Mouse (Mus musculus) kidney, embryonic 14.5 days (tissue): ENCODE data around the gene Myo1d. TPM values are rescaled to one million over a fixed set of nuclear protein-coding genes. Genes with fewer than 3 reads are reported as not detected.

Experiments
- ATAC-seq: fragments of 200-750 bp; cut with Nextera tagmentation; 2 replicates; pipeline ENCODE4 v1.8.0; 2017; ENCODE audit warnings: moderate number of reproducible peaks, mild to moderate bottlenecking, moderate TSS enrichment, moderate library complexity; ENCODE audit not compliant: low FRiP score, low TSS enrichment
- H3K27ac ChIP-seq: fragments of 300-500 bp; sonication (generic); 2 replicates; pipeline ENCODE4 v1.5.1; 2014; ENCODE audit warnings: low read depth, mild to moderate bottlenecking, low read length, moderate library complexity, mixed read lengths
- H3K27me3 ChIP-seq: fragments of 300-500 bp; sonication (generic); 2 replicates; pipeline ENCODE4 v1.6.1; 2014; ENCODE audit warnings: mild to moderate bottlenecking, low read length; ENCODE audit not compliant: control insufficient read depth, insufficient read depth
- H3K36me3 ChIP-seq: fragments of 300-500 bp; sonication (generic); 2 replicates; pipeline ENCODE4 v1.6.1; 2014; ENCODE audit warnings: low read length, mixed read lengths; ENCODE audit not compliant: control insufficient read depth, insufficient read depth
- H3K4me1 ChIP-seq: fragments of 300-500 bp; sonication (generic); 2 replicates; pipeline ENCODE4 v1.6.1; 2014; ENCODE audit warnings: low read length, mixed read lengths; ENCODE audit not compliant: control insufficient read depth, insufficient read depth
- H3K4me2 ChIP-seq: fragments of 300-500 bp; sonication (generic); replicated peaks from 2 replicates; pipeline ENCODE4 v1.6.1; 2014; ENCODE audit warnings: low read depth, mild to moderate bottlenecking, low read length
- H3K4me3 ChIP-seq: fragments of 300-500 bp; sonication (generic); 2 replicates; pipeline ENCODE4 v1.5.1; 2014; ENCODE audit warnings: mild to moderate bottlenecking, low read length
- H3K9ac ChIP-seq: fragments of 300-500 bp; sonication (generic); 2 replicates; pipeline ENCODE4 v1.6.1; 2014; ENCODE audit warnings: low read depth, mild to moderate bottlenecking, low read length, moderate library complexity
- H3K9me3 ChIP-seq: fragments of 300-500 bp; sonication (generic); 2 replicates; pipeline ENCODE4 v1.6.1; 2016; ENCODE audit warnings: low read length; ENCODE audit not compliant: control insufficient read depth
- WGBS: fragments of 180-500 bp; shearing (Covaris S2); extraction: QIAGEN DNeasy Blood & Tissue Kit; methylation state at CpG from one replicate; pipeline ENCODE4 v1.1.7; 2014; 5-methylcytosine and 5-hydroxymethylcytosine counted together
- polyA plus RNA-seq: library from polyadenylated mRNA; unstranded; fragments of >200 nt; fragmentation: Nextera tagmentation; extraction: Ambion mirVana; gene quantifications from 2 replicates; pipeline ENCODE4 v1.2.1, GENCODE M21; 2014

Gene Myo1d
- polyA plus RNA-seq, 1 experiment from 2014 or later = 16.0 TPM

DNA sequence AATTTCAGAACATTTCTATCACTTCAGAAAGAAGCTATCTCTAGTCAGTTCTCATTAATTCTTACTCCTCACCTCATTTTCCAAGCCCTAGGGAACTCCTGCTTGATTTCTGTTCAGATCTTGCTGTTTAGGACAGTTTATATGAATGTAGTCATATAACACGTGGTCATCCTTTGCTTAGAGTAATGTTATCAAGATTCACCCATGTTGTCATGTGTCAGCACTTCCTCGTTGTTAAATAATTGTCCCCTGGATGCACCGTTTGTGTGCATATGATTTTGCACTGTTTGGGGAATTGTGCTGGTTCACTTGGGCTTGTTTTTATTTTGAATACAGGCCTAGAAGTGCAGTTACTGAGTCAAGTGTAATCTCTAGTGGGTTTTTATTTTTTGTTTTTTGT, 327.6 kb downstream of the Myo1d start:
- H3K9ac ChIP-seq = no peak overlapping the region
- ATAC-seq = no peak
- H3K9me3 ChIP-seq = no peaks in the 10 kb centered on the region
- 89% methylated on average over 3 of the region's 3 CpGs for WGBS
- H3K4me3 ChIP-seq = no peak overlapping the region
- no peaks in the 10 kb centered on the region for H3K27me3 ChIP-seq
- no peaks in the 10 kb centered on the region for H3K4me1 ChIP-seq
- no peak overlapping the region for H3K4me2 ChIP-seq
- peaks cover 49% of the 10 kb centered on the region for H3K36me3 ChIP-seq
- H3K27ac ChIP-seq = no peak overlapping the region

DNA sequence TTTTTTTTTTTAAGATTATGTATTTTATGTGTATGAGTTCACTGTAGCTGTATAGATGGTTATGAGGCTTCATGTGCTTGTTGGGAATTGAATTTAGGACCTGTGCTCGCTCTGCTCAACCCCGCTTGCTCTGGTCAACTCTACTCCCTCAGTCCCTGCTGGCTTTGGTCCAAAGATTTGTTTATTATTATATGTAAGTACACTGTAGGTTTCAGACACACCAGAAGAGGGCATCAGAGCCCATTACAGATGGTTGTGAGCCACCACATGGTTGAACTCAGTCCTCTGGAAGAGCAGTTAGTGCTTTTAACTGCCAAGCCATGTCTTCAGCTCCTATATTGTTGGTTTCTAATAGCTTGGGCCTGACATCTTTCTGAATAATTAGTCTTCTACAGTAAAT, 330.0 kb downstream of the Myo1d start:
- no peak overlapping the region for H3K9ac ChIP-seq
- H3K27me3 ChIP-seq = no peaks in the 10 kb centered on the region
- H3K4me1 ChIP-seq = no peaks in the 10 kb centered on the region
- H3K4me3 ChIP-seq = no peak overlapping the region
- 87% methylated on average over 2 of the region's 2 CpGs for WGBS
- H3K36me3 ChIP-seq = peaks cover 56% of the 10 kb centered on the region
- H3K4me2 ChIP-seq = no peak overlapping the region
- ATAC-seq = no peak
- H3K9me3 ChIP-seq = no peaks in the 10 kb centered on the region
- no peak overlapping the region for H3K27ac ChIP-seq

DNA sequence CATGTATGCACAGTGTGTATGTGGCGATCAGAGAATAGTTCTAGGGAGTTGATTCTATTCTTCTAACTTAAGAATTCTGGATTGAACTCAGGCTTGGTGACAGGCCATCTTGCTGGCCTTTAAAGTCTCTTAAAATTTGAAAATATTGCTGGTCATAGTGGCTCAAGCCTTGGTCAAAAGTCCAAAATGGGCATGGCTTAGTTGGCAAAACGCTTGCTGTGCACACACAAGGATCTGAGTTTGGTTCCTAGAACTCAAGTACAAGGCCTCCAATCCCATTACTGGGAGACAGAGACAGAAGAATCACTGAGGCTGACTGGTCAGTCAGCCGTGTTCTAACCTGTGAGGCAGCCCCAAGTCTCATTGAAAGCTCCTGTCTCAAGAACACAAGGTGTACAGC, 332.9 kb downstream of the Myo1d start:
- Histone ChIP-seq H3K9ac (no peak overlapping the region), H3K4me2 (no peak overlapping the region), H3K4me1 (no peaks in the 10 kb centered on the region), H3K36me3 (peaks cover 69% of the 10 kb centered on the region), H3K27me3 (no peaks in the 10 kb centered on the region), H3K4me3 (no peak overlapping the region), H3K9me3 (no peaks in the 10 kb centered on the region), H3K27ac (no peak overlapping the region)
- ATAC-seq = no peak
- 95% methylated on average over 3 of the region's 3 CpGs for WGBS

Other genes starting within 250 kb of the Myo1d start
- 111 and 115 TPM in 2 replicates for gene Tmem98, start 30.1 kb upstream of the Myo1d start, polyA plus RNA-seq
- gene Spaca3, start 78.3 kb upstream of the Myo1d start, polyA plus RNA-seq = not detected in 2 replicates